Mouse (Mus musculus) kidney, embryonic 16.5 days (tissue): ENCODE results near the gene Zfp871. TPM values are rescaled to one million over a fixed set of nuclear protein-coding genes. Genes with fewer than 3 reads are reported as not detected.

Experiments
- ATAC-seq: fragments of 200-750 bp; cut with Nextera tagmentation; 2 replicates; pipeline ENCODE4 v1.8.0; 2017; ENCODE audit warnings: moderate TSS enrichment; ENCODE audit not compliant: low FRiP score, low TSS enrichment
- H3K27ac ChIP-seq: fragments of 300-500 bp; sonication (generic); 2 replicates; pipeline ENCODE4 v1.5.1; 2014; ENCODE audit warnings: low read length
- H3K27me3 ChIP-seq: fragments of 300-500 bp; sonication (generic); 2 replicates; pipeline ENCODE4 v1.6.1; 2014; ENCODE audit warnings: low read length, control low read depth, mixed read lengths; ENCODE audit not compliant: insufficient read depth
- H3K36me3 ChIP-seq: fragments of 300-500 bp; sonication (generic); 2 replicates; pipeline ENCODE4 v1.6.1; 2014; ENCODE audit warnings: low read length, control low read depth, mixed read lengths; ENCODE audit not compliant: insufficient read depth
- H3K4me1 ChIP-seq: fragments of 300-500 bp; sonication (generic); 2 replicates; pipeline ENCODE4 v1.6.1; 2014; ENCODE audit warnings: low read length, control low read depth, mixed read lengths; ENCODE audit not compliant: insufficient read depth
- H3K4me2 ChIP-seq: fragments of 300-500 bp; sonication (generic); replicated peaks from 2 replicates; pipeline ENCODE4 v1.6.1; 2014; ENCODE audit warnings: low read depth, low read length
- H3K4me3 ChIP-seq: fragments of 300-500 bp; sonication (generic); 2 replicates; pipeline ENCODE4 v1.5.1; 2014; ENCODE audit warnings: mild to moderate bottlenecking, low read length
- H3K9ac ChIP-seq: fragments of 300-500 bp; sonication (generic); replicated peaks from 2 replicates; pipeline ENCODE4 v1.6.1; 2014; ENCODE audit warnings: low read length
- H3K9me3 ChIP-seq: fragments of 300-500 bp; sonication (generic); 2 replicates; pipeline ENCODE4 v1.6.1; 2016; ENCODE audit warnings: low read length, control low read depth
- WGBS: fragments of 180-500 bp; shearing (Covaris S2); extraction: QIAGEN DNeasy Blood & Tissue Kit; methylation state at CpG from one replicate; pipeline ENCODE4 v1.1.7; 2014; 5-methylcytosine and 5-hydroxymethylcytosine counted together
- polyA plus RNA-seq: library from polyadenylated mRNA; unstranded; fragments of >200 nt; fragmentation: Nextera tagmentation; extraction: Ambion mirVana; gene quantifications from 2 replicates; pipeline ENCODE4 v1.2.1, GENCODE M21; 2015

Zfp871 gene
- polyA plus RNA-seq, 1 experiment from 2014 or later: 34.9 TPM

GRCm38 (mm10) chr17:32788576-32788975 is 489 bp upstream of the Zfp871 start:
- ATAC-seq: no peak
- H3K4me2 ChIP-seq: peak overlapping the region; percentile 69
- peak overlapping the region; percentile 96 for H3K9ac ChIP-seq
- H3K9me3 ChIP-seq: no peaks in the 10 kb centered on the region
- no peaks in the 10 kb centered on the region for H3K27me3 ChIP-seq
- 8% methylated on average over 9 of the region's 9 CpGs for WGBS
- H3K4me1 ChIP-seq: peaks cover 25% of the 10 kb centered on the region
- peak overlapping the region; percentile 97; the same call in 1 of the 2 replicates for H3K27ac ChIP-seq
- peaks cover 14% of the 10 kb centered on the region for H3K36me3 ChIP-seq
- peak overlapping the region; percentile 89 for H3K4me3 ChIP-seq

GRCm38 (mm10) chr17:32787436-32788093 is 522 bp downstream of the Zfp871 start:
- Histone ChIP-seq H3K9me3 (no peaks in the 10 kb centered on the region), H3K27ac (peak overlapping the region; percentile 97), H3K9ac (peak overlapping the region; percentile 96), H3K27me3 (no peaks in the 10 kb centered on the region), H3K36me3 (peaks cover 20% of the 10 kb centered on the region), H3K4me1 (peaks cover 25% of the 10 kb centered on the region), H3K4me2 (peak overlapping the region; percentile 72), H3K4me3 (peak overlapping the region; percentile 89)
- under 1% methylated on average over 31 of the region's 31 CpGs for WGBS
- ATAC-seq: peak; percentile 92

- Histone ChIP-seq H3K4me2 (peak overlapping the region; percentile 72), H3K9ac (peak overlapping the region; percentile 96), H3K36me3 (peaks cover 22% of the 10 kb centered on the region), H3K9me3 (no peaks in the 10 kb centered on the region), H3K4me3 (peak overlapping the region; percentile 89), H3K27me3 (no peaks in the 10 kb centered on the region), H3K4me1 (peaks cover 25% of the 10 kb centered on the region), H3K27ac (no peak overlapping the region)
- ATAC-seq: no peak
- WGBS: 57% methylated on average over 6 of the region's 6 CpGs
Observed at GRCm38 (mm10) chr17:32786944-32787343, 1.1 kb downstream of the Zfp871 start.

- no peak overlapping the region for H3K4me3 ChIP-seq
- no peaks in the 10 kb centered on the region for H3K9me3 ChIP-seq
- 77% methylated on average over 3 of the region's 3 CpGs for WGBS
- H3K36me3 ChIP-seq: peaks cover 22% of the 10 kb centered on the region
- H3K4me2 ChIP-seq: no peak overlapping the region
- peaks cover 25% of the 10 kb centered on the region for H3K4me1 ChIP-seq
- H3K9ac ChIP-seq: no peak overlapping the region
- no peak for ATAC-seq
- no peak overlapping the region for H3K27ac ChIP-seq
- no peaks in the 10 kb centered on the region for H3K27me3 ChIP-seq
Observed at GRCm38 (mm10) chr17:32785656-32786055, 2.4 kb downstream of the Zfp871 start.

- H3K4me1 ChIP-seq: no peaks in the 10 kb centered on the region
- no peaks in the 10 kb centered on the region for H3K9me3 ChIP-seq
- no peak overlapping the region for H3K9ac ChIP-seq
- H3K36me3 ChIP-seq: peaks cover 47% of the 10 kb centered on the region
- H3K27ac ChIP-seq: no peak overlapping the region
- no peak for ATAC-seq
- 97% methylated on average over 3 of the region's 3 CpGs for WGBS
- H3K27me3 ChIP-seq: no peaks in the 10 kb centered on the region
- H3K4me2 ChIP-seq: no peak overlapping the region
- H3K4me3 ChIP-seq: no peak overlapping the region
Observed at GRCm38 (mm10) chr17:32777564-32777963, 10.5 kb downstream of the Zfp871 start.

GRCm38 (mm10) chr17:32771213-32771612 is 16.9 kb downstream of the Zfp871 start:
- Histone ChIP-seq H3K27me3 (no peaks in the 10 kb centered on the region), H3K4me1 (no peaks in the 10 kb centered on the region), H3K36me3 (peaks cover 80% of the 10 kb centered on the region), H3K9ac (no peak overlapping the region), H3K4me2 (no peak overlapping the region), H3K9me3 (peaks cover 8% of the 10 kb centered on the region), H3K4me3 (no peak overlapping the region), H3K27ac (no peak overlapping the region)
- no peak for ATAC-seq
- WGBS: 77% methylated on average over 1 of the region's 1 CpGs

GRCm38 (mm10) chr17:32766422-32766821 is 21.7 kb downstream of the Zfp871 start:
- WGBS: 95% methylated on average over 2 of the region's 2 CpGs

GRCm38 (mm10) chr17:32757331-32757730 is 30.8 kb downstream of the Zfp871 start:
- Histone ChIP-seq H3K27ac (no peak overlapping the region), H3K4me3 (no peak overlapping the region), H3K4me1 (no peaks in the 10 kb centered on the region), H3K4me2 (no peak overlapping the region), H3K27me3 (no peaks in the 10 kb centered on the region), H3K36me3 (no peaks in the 10 kb centered on the region), H3K9me3 (no peaks in the 10 kb centered on the region), H3K9ac (no peak overlapping the region)
- no peak for ATAC-seq
- 69% methylated on average over 5 of the region's 5 CpGs for WGBS

More at GRCm38 (mm10) chr17:32766422-32766821, 21.7 kb downstream of the Zfp871 start:
- no peak overlapping the region for H3K4me3 ChIP-seq
- H3K4me1 ChIP-seq: no peaks in the 10 kb centered on the region
- ATAC-seq: no peak
- H3K9ac ChIP-seq: no peak overlapping the region
- H3K27ac ChIP-seq: no peak overlapping the region
- peaks cover 14% of the 10 kb centered on the region for H3K9me3 ChIP-seq
- H3K4me2 ChIP-seq: no peak overlapping the region
- H3K27me3 ChIP-seq: no peaks in the 10 kb centered on the region
- H3K36me3 ChIP-seq: peaks cover 64% of the 10 kb centered on the region

GRCm38 (mm10) chr17:32753634-32754033 is 34.5 kb downstream of the Zfp871 start:
- 11% methylated on average over 12 of the region's 12 CpGs for whole genome bisulfite sequencing
- 0 out of 2 replicates have a peak, but pooled peaks have one; percentile 67 for ATAC-seq
- H3K4me2 ChIP-seq: no peak overlapping the region; the same call in 1 of the 2 replicates

GRCm38 (mm10) chr17:32752813-32753360 is 35.2 kb downstream of the Zfp871 start:
- WGBS: 76% methylated on average over 6 of the region's 6 CpGs
- no peak for ATAC-seq

More at GRCm38 (mm10) chr17:32753634-32754033, 34.5 kb downstream of the Zfp871 start:
- H3K4me3 ChIP-seq: no peak overlapping the region
- H3K9me3 ChIP-seq: no peaks in the 10 kb centered on the region
- no peak overlapping the region for H3K9ac ChIP-seq
- H3K4me1 ChIP-seq: no peaks in the 10 kb centered on the region
- H3K27me3 ChIP-seq: no peaks in the 10 kb centered on the region
- H3K36me3 ChIP-seq: no peaks in the 10 kb centered on the region
- H3K27ac ChIP-seq: no peak overlapping the region

More at GRCm38 (mm10) chr17:32752813-32753360, 35.2 kb downstream of the Zfp871 start:
- Histone ChIP-seq H3K9ac (no peak overlapping the region), H3K4me1 (no peaks in the 10 kb centered on the region), H3K4me3 (no peak overlapping the region), H3K4me2 (no peak overlapping the region), H3K27me3 (no peaks in the 10 kb centered on the region), H3K27ac (no peak overlapping the region), H3K9me3 (no peaks in the 10 kb centered on the region), H3K36me3 (no peaks in the 10 kb centered on the region)
